30 mouse cellular contexts compared by ENCODE assay signal in the genomic region with DNA sequence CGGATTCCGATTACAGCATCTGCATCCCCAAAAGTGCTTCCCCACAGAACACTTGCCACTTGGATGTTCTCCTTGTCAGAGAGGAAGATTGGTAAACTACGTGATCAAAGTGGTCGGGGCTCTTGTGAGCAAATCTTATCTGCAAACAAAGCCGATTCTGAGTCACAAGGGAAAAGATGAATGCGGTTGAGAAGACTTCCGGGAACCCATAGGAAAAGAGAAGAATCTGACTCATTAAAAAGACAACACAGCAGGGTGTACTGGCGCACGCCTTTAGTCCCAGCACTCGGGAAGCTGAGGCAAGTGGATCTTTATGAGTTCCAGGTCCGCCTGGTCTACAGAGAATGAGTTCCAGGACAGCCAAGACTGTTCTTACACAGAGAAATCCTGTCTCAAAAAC. TPM values are rescaled to one million over a fixed set of nuclear protein-coding genes. Genes with fewer than 3 reads are reported as not detected.
DNase-seq lines count a peak whose midpoint lies in the region.
"Had no signal": no experiment of that assay in that cellular context is flagged by ENCODE, and none has a peak within 500 bp of the region (broad histone marks: within the 10 kb centered on the region; RNA-seq: fewer than 3 reads in every experiment).

No protein-coding gene starts in this region.

- 85% methylated on average over 11 of the region's 11 CpGs for WGBS in forebrain, embryonic 10.5 days

- H3K27ac ChIP-seq in forebrain, embryonic 10.5 days: no peak overlapping the region
- H3K27ac ChIP-seq: embryonic facial prominence, embryonic 13.5 days; embryonic facial prominence, embryonic 15.5 days; forebrain, embryonic 13.5 days; forebrain, embryonic 15.5 days had no signal

- H3K4me3 ChIP-seq in forebrain, embryonic 10.5 days: no peak overlapping the region
- H3K4me3 ChIP-seq: embryonic facial prominence, embryonic 13.5 days; embryonic facial prominence, embryonic 15.5 days; erythroblast, embryonic 14.5 days; forebrain, embryonic 13.5 days; forebrain, embryonic 15.5 days had no signal

- peak; percentile 81 for DNase-seq in heart, adult 11 months
- DNase-seq in heart, adult 8-10 months (ENCODE audit: low spot score): no peak
- peak; percentile 74 for DNase-seq in ES-CJ7 (ENCODE audit: low read depth, low spot score)
- DNase-seq in R1 (ENCODE audit: low read depth, low spot score): peak; percentile 84
- no peak for DNase-seq in gastrocnemius, postnatal 14 days
- no peak for DNase-seq in forebrain, embryonic 10.5 days (ENCODE audit: extremely low spot score, low spot score)
- DNase-seq: adrenal gland, adult 8-10 months; adrenal gland, postnatal 14 days; adrenal gland, postnatal 36 days; B cell, adult 2 months; cerebellum, adult 11-12 months; cerebellum, adult 2 months; cerebellum, adult 9-10 months; cerebellum, postnatal 10 days; cerebellum, postnatal 25 days; forebrain, postnatal 0 days had no signal

- H3K9me3 ChIP-seq in forebrain, embryonic 10.5 days: no peaks in the 10 kb centered on the region
- H3K9me3 ChIP-seq: embryonic facial prominence, embryonic 13.5 days; embryonic facial prominence, embryonic 15.5 days; forebrain, embryonic 13.5 days; forebrain, embryonic 15.5 days; G1E had no signal

- intact Hi-C loops in gastrocnemius, postnatal 14 days (cut with DNase I; ENCODE audit: low total_unique reads): no loop called here

- no peaks in the 10 kb centered on the region for H3K36me3 ChIP-seq in forebrain, embryonic 10.5 days (replicated peaks)
- H3K36me3 ChIP-seq: embryonic facial prominence, embryonic 13.5 days; embryonic facial prominence, embryonic 15.5 days; forebrain, embryonic 15.5 days; G1E had no signal

- H3K4me1 ChIP-seq in forebrain, embryonic 10.5 days: no peaks in the 10 kb centered on the region
- H3K4me1 ChIP-seq: embryonic facial prominence, embryonic 15.5 days; forebrain, embryonic 13.5 days; forebrain, embryonic 15.5 days had no signal

- no peaks in the 10 kb centered on the region for H3K27me3 ChIP-seq in forebrain, embryonic 10.5 days (ENCODE audit: poor library complexity, severe bottlenecking)
- H3K27me3 ChIP-seq: CH12.LX; embryonic facial prominence, embryonic 13.5 days; embryonic facial prominence, embryonic 15.5 days; forebrain, embryonic 13.5 days; forebrain, embryonic 15.5 days had no signal

RNA-seq across cellular contexts. Expression of a gene that starts 40.4 kb away (rescaled TPM):
- not detected for total RNA-seq in heart, adult 8-10 months (2022)
- total RNA-seq in gastrocnemius, postnatal 14 days (2021): not detected
- polyA plus RNA-seq in forebrain, embryonic 10.5 days (2016; fragmentation: Nextera tagmentation; extraction: Ambion mirVana): 0.20 TPM in 1 of 2 replicates, not detected in the other
- total RNA-seq: adrenal gland, adult 18-20 months; adrenal gland, adult 8-10 months; adrenal gland, postnatal 14 days; adrenal gland, postnatal 36 days; CH12.LX; forebrain, postnatal 0 days; G1E had no signal
- polyA plus RNA-seq: activated CD4-positive, CD25-positive, alpha-beta regulatory T cell, adult 4 months; CD4-positive, CD25-positive, alpha-beta regulatory T cell, adult 4 months; cerebellum, adult 2 months; cortical plate, adult 2 months; embryonic facial prominence, embryonic 11.5 days; embryonic facial prominence, embryonic 15.5 days; erythroblast, embryonic 14.5 days; forebrain, embryonic 11.5 days; forebrain, embryonic 13.5 days; forebrain, embryonic 15.5 days; forebrain, postnatal 0 days; G1E; Patski had no signal

RNA-seq across cellular contexts. Expression of a gene that starts 51.7 kb away (rescaled TPM):
- total RNA-seq in heart, adult 8-10 months (2022): 10 to 100 TPM in 2 of 4 experiments, 1 to 10 TPM in 2; 8.0 to 15.1 (median 10.1) TPM
- 10 to 100 TPM; 12.1 to 17.5 TPM for total RNA-seq in gastrocnemius, postnatal 14 days (2021)
- polyA plus RNA-seq in forebrain, embryonic 10.5 days (2016; fragmentation: Nextera tagmentation; extraction: Ambion mirVana): 22.7 and 25.5 TPM in 2 replicates
- total RNA-seq: CH12.LX had no signal
- polyA plus RNA-seq: CD4-positive, CD25-positive, alpha-beta regulatory T cell, adult 4 months; erythroblast, embryonic 14.5 days; G1E had no signal

Comparison
In these comparisons a context has a peak if more than half of its experiments do, and no peak if none do; other contexts are left out.
1. DNase-seq: peak in heart, adult 11 months (single experiment), ES-CJ7 (single experiment) and R1 (single experiment); none in heart, adult 8-10 months (single experiment), gastrocnemius, postnatal 14 days (single experiment) and forebrain, embryonic 10.5 days (single experiment).